Mouse (Mus musculus) inflammation-experienced regulatory T-cells, adult 6 months (primary cell): ENCODE measurements around the gene Olfr1022. TPM values are rescaled to one million over a fixed set of nuclear protein-coding genes. Genes with fewer than 3 reads are reported as not detected.

Experiments used
- ATAC-seq: one replicate; pipeline ENCODE4 v1.8.0; 2017
- polyA plus RNA-seq, 3 experiments: library from polyadenylated mRNA; unstranded; fragments of 100-300 nt; shearing (Covaris generic); gene quantifications; one replicate each; pipeline ENCODE4 v1.2.1; 2017

The Olfr1022 gene
- not detected for polyA plus RNA-seq

- no peak for ATAC-seq
Observed at GRCm38 (mm10) chr2:85868294-85868693, at the start of gene Olfr1022. Gene Olfr1022 (plus strand): TSS chr2:85868594.

- ATAC-seq = no peak
Observed at GRCm38 (mm10) chr2:85845383-85845782, 23.0 kb upstream of the Olfr1022 start, which contains the start of gene Olfr1019. Gene Olfr1019 (minus strand): TSS chr2:85845483.

- no peak for ATAC-seq
Observed at GRCm38 (mm10) chr2:85846730-85847129, 21.7 kb upstream of the Olfr1022 start, which contains the start of gene Olfr1020. Gene Olfr1020 (plus strand): TSS chr2:85847030.

- ATAC-seq = no peak
Observed at GRCm38 (mm10) chr2:85885340-85885739, 16.9 kb downstream of the Olfr1022 start, which contains the start of gene Olfr1023. Gene Olfr1023 (plus strand): TSS chr2:85885640.

GRCm38 (mm10) chr2:85904952-85905351 is 36.6 kb downstream of the Olfr1022 start, which contains the start of gene Olfr1024:
Gene Olfr1024 (minus strand): TSS chr2:85905052.
- no peak for ATAC-seq

- ATAC-seq = no peak
Observed at GRCm38 (mm10) chr2:85913197-85913596, 44.8 kb downstream of the Olfr1022 start.

- no peak for ATAC-seq
Observed at GRCm38 (mm10) chr2:85914893-85915292, 46.5 kb downstream of the Olfr1022 start, which contains the start of gene Olfr1025-ps1. Gene Olfr1025-ps1 (plus strand): TSS chr2:85915193.

Other genes with a start within 250 kb of the Olfr1022 start
- gene Olfr1002, start 217.9 kb upstream of the Olfr1022 start, polyA plus RNA-seq = not detected
- gene Olfr154, start 204.1 kb upstream of the Olfr1022 start, polyA plus RNA-seq = not detected
- not detected for gene Olfr1006, start 189.8 kb upstream of the Olfr1022 start, polyA plus RNA-seq
- gene Olfr1008, start 179.2 kb upstream of the Olfr1022 start, polyA plus RNA-seq = not detected
- gene Olfr1009, start 153.2 kb upstream of the Olfr1022 start, polyA plus RNA-seq = not detected
- gene Olfr1012, start 105.8 kb upstream of the Olfr1022 start, polyA plus RNA-seq = not detected
- gene Olfr1013, start 101.5 kb upstream of the Olfr1022 start, polyA plus RNA-seq = not detected
- gene Olfr1014, start 95.9 kb upstream of the Olfr1022 start, polyA plus RNA-seq = not detected
- not detected for gene Olfr1015, start 86.6 kb upstream of the Olfr1022 start, polyA plus RNA-seq
- not detected for gene Olfr1016, start 66.0 kb upstream of the Olfr1022 start, polyA plus RNA-seq
- gene Olfr1018, start 50.1 kb upstream of the Olfr1022 start, polyA plus RNA-seq = not detected
- gene Olfr1019, start 23.1 kb upstream of the Olfr1022 start, polyA plus RNA-seq = not detected
- gene Olfr1020, start 21.6 kb upstream of the Olfr1022 start, polyA plus RNA-seq = not detected
- not detected for gene Olfr1023, start 17.0 kb downstream of the Olfr1022 start, polyA plus RNA-seq
- not detected for gene Olfr1024, start 36.5 kb downstream of the Olfr1022 start, polyA plus RNA-seq
- not detected for gene Olfr1025-ps1, start 46.6 kb downstream of the Olfr1022 start, polyA plus RNA-seq
- not detected for gene Olfr1026, start 53.0 kb downstream of the Olfr1022 start, polyA plus RNA-seq
- not detected for gene Olfr1028, start 81.8 kb downstream of the Olfr1022 start, polyA plus RNA-seq
- not detected for gene Olfr1029, start 105.3 kb downstream of the Olfr1022 start, polyA plus RNA-seq
- not detected for gene Olfr1030, start 110.7 kb downstream of the Olfr1022 start, polyA plus RNA-seq
- gene Olfr1031, start 121.7 kb downstream of the Olfr1022 start, polyA plus RNA-seq = not detected
- gene Olfr1032, start 136.9 kb downstream of the Olfr1022 start, polyA plus RNA-seq = not detected
- 1 to 10 TPM in 1 of 3 experiments, not detected in 2; 1.2 TPM for gene Olfr1033, start 152.0 kb downstream of the Olfr1022 start, polyA plus RNA-seq
- gene Olfr1034, start 177.3 kb downstream of the Olfr1022 start, polyA plus RNA-seq = not detected
- not detected for gene Olfr1036, start 205.4 kb downstream of the Olfr1022 start, polyA plus RNA-seq
- not detected for gene Olfr1037, start 218.8 kb downstream of the Olfr1022 start, polyA plus RNA-seq